Mouse (Mus musculus) midbrain, embryonic 15.5 days (tissue): ENCODE data around the gene Ttc27. TPM values are rescaled to one million over a fixed set of nuclear protein-coding genes. Genes with fewer than 3 reads are reported as not detected.

Experiments used
- ATAC-seq: fragments of 200-750 bp; cut with Nextera tagmentation; replicated peaks from 2 replicates; pipeline ENCODE4 v1.8.0; 2017; ENCODE audit warnings: moderate TSS enrichment
- H3K27ac ChIP-seq: fragments of 300-500 bp; sonication (generic); 2 replicates; pipeline ENCODE4 v1.5.1; 2015; ENCODE audit warnings: mild to moderate bottlenecking, inconsistent platforms
- H3K27me3 ChIP-seq: fragments of 300-500 bp; sonication (generic); replicated peaks from 2 replicates; pipeline ENCODE4 v1.6.1; 2015; ENCODE audit warnings: inconsistent platforms
- H3K36me3 ChIP-seq: fragments of 300-500 bp; sonication (generic); replicated peaks from 2 replicates; pipeline ENCODE4 v1.6.1; 2015; ENCODE audit warnings: inconsistent platforms
- H3K4me1 ChIP-seq: fragments of 300-500 bp; sonication (generic); 2 replicates; pipeline ENCODE4 v1.6.1; 2015; ENCODE audit warnings: inconsistent platforms
- H3K4me2 ChIP-seq: fragments of 300-500 bp; sonication (generic); 2 replicates; pipeline ENCODE4 v1.6.1; 2015; ENCODE audit warnings: inconsistent platforms, mild to moderate bottlenecking, moderate library complexity
- H3K4me3 ChIP-seq: fragments of 300-500 bp; sonication (generic); 2 replicates; pipeline ENCODE4 v1.5.1; 2015; ENCODE audit warnings: mild to moderate bottlenecking, inconsistent platforms
- H3K9ac ChIP-seq: fragments of 300-500 bp; sonication (generic); 2 replicates; pipeline ENCODE4 v1.6.1; 2015; ENCODE audit warnings: mild to moderate bottlenecking, inconsistent platforms
- H3K9me3 ChIP-seq: fragments of 300-500 bp; sonication (generic); 2 replicates; pipeline ENCODE4 v1.6.1; 2016; ENCODE audit warnings: inconsistent platforms
- WGBS: fragments of 180-500 bp; shearing (Covaris S2); methylation state at CpG from one replicate; pipeline ENCODE4 v1.1.7; 2015; ENCODE audit warnings: mixed read lengths; 5-methylcytosine and 5-hydroxymethylcytosine counted together
- polyA plus RNA-seq: library from polyadenylated mRNA; unstranded; fragments of >200 nt; fragmentation: Nextera tagmentation; extraction: Ambion mirVana; gene quantifications from 2 replicates; pipeline ENCODE4 v1.2.1, GENCODE M21; 2015

The Ttc27 gene
- polyA plus RNA-seq, 1 experiment from 2014 or later: 17.1 TPM

- Histone ChIP-seq H3K27me3 (no peaks in the 10 kb centered on the region), H3K36me3 (no peaks in the 10 kb centered on the region), H3K4me2 (no peak overlapping the region), H3K9ac (no peak overlapping the region), H3K4me1 (no peaks in the 10 kb centered on the region), H3K27ac (no peak overlapping the region), H3K4me3 (no peak overlapping the region), H3K9me3 (no peaks in the 10 kb centered on the region)
- no peak for ATAC-seq
- 93% methylated on average over 3 of the region's 3 CpGs for WGBS
These were observed 132.7 kb downstream of the Ttc27 start for GRCm38 (mm10) chr17:74850216-74850615.

- Histone ChIP-seq H3K4me1 (no peaks in the 10 kb centered on the region), H3K9ac (no peak overlapping the region), H3K9me3 (no peaks in the 10 kb centered on the region), H3K27ac (no peak overlapping the region), H3K4me3 (no peak overlapping the region), H3K36me3 (no peaks in the 10 kb centered on the region), H3K4me2 (no peak overlapping the region), H3K27me3 (no peaks in the 10 kb centered on the region)
- no peak for ATAC-seq
- 87% methylated on average over 2 of the region's 2 CpGs for WGBS
These were observed 141.8 kb downstream of the Ttc27 start for GRCm38 (mm10) chr17:74859298-74859697.

GRCm38 (mm10) chr17:74860180-74860993 is 142.9 kb downstream of the Ttc27 start:
- Histone ChIP-seq H3K9me3 (no peaks in the 10 kb centered on the region), H3K36me3 (no peaks in the 10 kb centered on the region), H3K4me2 (no peak overlapping the region), H3K4me3 (no peak overlapping the region), H3K9ac (no peak overlapping the region), H3K4me1 (no peaks in the 10 kb centered on the region), H3K27ac (no peak overlapping the region), H3K27me3 (no peaks in the 10 kb centered on the region)
- 60% methylated on average over 17 of the region's 17 CpGs for WGBS
- no peak for ATAC-seq

GRCm38 (mm10) chr17:74863845-74864244 is 146.3 kb downstream of the Ttc27 start:
- Histone ChIP-seq H3K4me1 (peaks cover 8% of the 10 kb centered on the region; the same call in 1 of the 2 replicates), H3K27me3 (no peaks in the 10 kb centered on the region), H3K4me3 (no peak overlapping the region), H3K9ac (no peak overlapping the region), H3K9me3 (no peaks in the 10 kb centered on the region), H3K27ac (no peak overlapping the region), H3K4me2 (no peak overlapping the region), H3K36me3 (no peaks in the 10 kb centered on the region)
- ATAC-seq: no peak
- WGBS: 89% methylated on average over 5 of the region's 5 CpGs

GRCm38 (mm10) chr17:74864790-74865548 is 147.4 kb downstream of the Ttc27 start:
- no peaks in the 10 kb centered on the region for H3K9me3 ChIP-seq
- WGBS: 86% methylated on average over 10 of the region's 10 CpGs
- ATAC-seq: no peak
- no peaks in the 10 kb centered on the region for H3K36me3 ChIP-seq
- H3K9ac ChIP-seq: no peak overlapping the region
- H3K4me2 ChIP-seq: no peak overlapping the region
- no peaks in the 10 kb centered on the region for H3K27me3 ChIP-seq
- H3K27ac ChIP-seq: no peak overlapping the region
- H3K4me1 ChIP-seq: peaks cover 13% of the 10 kb centered on the region; the same call in 1 of the 2 replicates
- H3K4me3 ChIP-seq: no peak overlapping the region

- Histone ChIP-seq H3K27ac (no peak overlapping the region), H3K9ac (no peak overlapping the region), H3K27me3 (no peaks in the 10 kb centered on the region), H3K4me1 (peaks cover 13% of the 10 kb centered on the region; the same call in 1 of the 2 replicates), H3K4me3 (no peak overlapping the region), H3K4me2 (no peak overlapping the region), H3K36me3 (no peaks in the 10 kb centered on the region), H3K9me3 (no peaks in the 10 kb centered on the region)
- 86% methylated on average over 16 of the region's 16 CpGs for WGBS
- no peak for ATAC-seq
These were observed 148.4 kb downstream of the Ttc27 start for GRCm38 (mm10) chr17:74865694-74866564.

- no peak overlapping the region for H3K4me3 ChIP-seq
- ATAC-seq: 0 out of 2 replicates have a peak, but pooled peaks have one; percentile 35
- H3K27ac ChIP-seq: no peak overlapping the region
- no peak overlapping the region for H3K9ac ChIP-seq
- H3K4me1 ChIP-seq: peaks cover 13% of the 10 kb centered on the region; the same call in 1 of the 2 replicates
- H3K36me3 ChIP-seq: no peaks in the 10 kb centered on the region
- no peak overlapping the region for H3K4me2 ChIP-seq
- no peaks in the 10 kb centered on the region for H3K27me3 ChIP-seq
- 41% methylated on average over 11 of the region's 11 CpGs for WGBS
- H3K9me3 ChIP-seq: no peaks in the 10 kb centered on the region
These were observed 149.3 kb downstream of the Ttc27 start for GRCm38 (mm10) chr17:74866565-74867507.

- H3K36me3 ChIP-seq: no peaks in the 10 kb centered on the region
- no peak overlapping the region for H3K9ac ChIP-seq
- no peaks in the 10 kb centered on the region for H3K9me3 ChIP-seq
- no peak overlapping the region for H3K4me2 ChIP-seq
- no peak overlapping the region for H3K27ac ChIP-seq
- no peaks in the 10 kb centered on the region for H3K27me3 ChIP-seq
- ATAC-seq: no peak
- 68% methylated on average over 12 of the region's 12 CpGs for WGBS
- H3K4me1 ChIP-seq: peaks cover 13% of the 10 kb centered on the region; the same call in 1 of the 2 replicates
- no peak overlapping the region for H3K4me3 ChIP-seq
These were observed 150.8 kb downstream of the Ttc27 start for GRCm38 (mm10) chr17:74868185-74868907.

- H3K27ac ChIP-seq: no peak overlapping the region
- no peak for ATAC-seq
- H3K4me2 ChIP-seq: no peak overlapping the region
- H3K9me3 ChIP-seq: no peaks in the 10 kb centered on the region
- WGBS: 67% methylated on average over 8 of the region's 8 CpGs
- no peak overlapping the region for H3K9ac ChIP-seq
- H3K36me3 ChIP-seq: no peaks in the 10 kb centered on the region
- no peak overlapping the region for H3K4me3 ChIP-seq
- peaks cover 13% of the 10 kb centered on the region; the same call in 1 of the 2 replicates for H3K4me1 ChIP-seq
- no peaks in the 10 kb centered on the region for H3K27me3 ChIP-seq
These were observed 152.0 kb downstream of the Ttc27 start for GRCm38 (mm10) chr17:74869556-74869955.

GRCm38 (mm10) chr17:74870177-74871160 is 152.9 kb downstream of the Ttc27 start:
- Histone ChIP-seq H3K4me3 (no peak overlapping the region), H3K36me3 (no peaks in the 10 kb centered on the region), H3K27me3 (no peaks in the 10 kb centered on the region), H3K4me1 (peaks cover 13% of the 10 kb centered on the region; the same call in 1 of the 2 replicates), H3K9ac (no peak overlapping the region), H3K27ac (no peak overlapping the region), H3K4me2 (no peak overlapping the region), H3K9me3 (no peaks in the 10 kb centered on the region)
- ATAC-seq: no peak
- 80% methylated on average over 14 of the region's 14 CpGs for WGBS
